Mouse (Mus musculus): ENCODE measurements around the gene Map3k10. TPM values are rescaled to one million over a fixed set of nuclear protein-coding genes. Genes with fewer than 3 reads are reported as not detected.
A peak's percentile ranks its signal among the peaks of the same experiment; 100 is the strongest.

Gene Map3k10
- polyA plus RNA-seq, 1 experiment: 39.4 TPM

DNA sequence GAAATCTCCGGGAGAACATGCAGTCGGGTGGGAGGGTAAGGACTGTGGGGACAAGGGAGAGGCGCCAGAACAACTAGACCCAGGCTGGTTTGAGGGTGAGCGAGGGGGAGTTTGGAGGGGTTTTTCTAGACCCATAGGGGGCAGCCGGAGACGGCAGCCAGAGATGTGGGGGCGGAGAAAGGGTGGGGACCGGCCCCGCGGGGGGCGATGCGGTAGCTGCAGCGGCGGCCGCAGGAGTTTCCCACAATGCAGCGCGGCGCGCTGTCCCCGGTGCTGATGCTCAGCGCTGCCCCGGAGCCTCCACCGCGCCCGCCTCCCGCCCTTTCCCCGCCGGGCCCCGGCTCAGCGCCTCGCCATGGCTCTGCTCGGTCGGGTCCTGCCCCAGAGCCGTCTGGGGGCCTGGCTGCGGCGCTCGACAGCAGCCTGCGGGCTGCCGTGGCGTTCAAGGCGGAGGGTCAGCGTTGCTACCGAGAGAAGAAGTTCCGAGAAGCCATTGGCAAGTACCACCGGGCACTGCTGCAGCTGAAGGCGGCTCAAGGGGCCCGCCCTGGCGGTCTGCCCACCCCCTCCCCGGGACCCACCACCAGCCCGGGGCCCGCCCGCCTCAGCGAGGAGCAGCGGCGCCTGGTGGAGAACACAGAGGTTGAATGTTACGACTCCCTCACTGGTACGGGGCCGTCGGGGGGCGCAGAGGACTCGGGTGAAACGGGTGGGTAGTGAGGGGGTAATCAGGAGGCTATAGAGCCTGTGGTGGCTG, 20.5 kb downstream of the Map3k10 start, which contains the start of gene Ttc9b:
Ttc9b (plus strand) TSS at position 235 of the 757 bp plus-strand sequence.
- no peaks in the 10 kb centered on the region for H3K36me3 ChIP-seq (ENCODE audit: control insufficient read depth, insufficient read depth)
- no peak within 1 kb of the TSS for H3K4me2 ChIP-seq (ENCODE audit: low read depth)
- no peaks in the 10 kb centered on the region for H3K79me2 ChIP-seq (ENCODE audit: control insufficient read depth, insufficient read depth)
- TF ChIP-seq CEBPB (IDR thresholded peaks at IDR 0.05; ENCODE audit: insufficient read depth, poor library complexity, severe bottlenecking) (no peak), POLR2AphosphoS2 (IDR thresholded peaks at IDR 0.05; ENCODE audit: insufficient read length, low read depth) (no peak), E2F4 (IDR thresholded peaks at IDR 0.05; ENCODE audit: insufficient read depth) (no peak), USF1 (IDR thresholded peaks at IDR 0.05; ENCODE audit: low read depth) (no peak), POLR2A (IDR thresholded peaks at IDR 0.05; ENCODE audit: insufficient read length, low read depth) (no peak), REST (IDR thresholded peaks at IDR 0.05; ENCODE audit: insufficient read depth, insufficient read length) (peak; percentile 86), TCF3 (IDR thresholded peaks at IDR 0.05; ENCODE audit: insufficient read length, low read depth) (no peak)
- no peak within 1 kb of the TSS for H3K4me3 ChIP-seq
- H3ac ChIP-seq (ENCODE audit: control insufficient read depth, insufficient read length): no peak within 1 kb of the TSS
- peaks cover 18% of the 10 kb centered on the region for H3K27me3 ChIP-seq (ENCODE audit: control insufficient read depth, insufficient read depth, insufficient read length)

DNA sequence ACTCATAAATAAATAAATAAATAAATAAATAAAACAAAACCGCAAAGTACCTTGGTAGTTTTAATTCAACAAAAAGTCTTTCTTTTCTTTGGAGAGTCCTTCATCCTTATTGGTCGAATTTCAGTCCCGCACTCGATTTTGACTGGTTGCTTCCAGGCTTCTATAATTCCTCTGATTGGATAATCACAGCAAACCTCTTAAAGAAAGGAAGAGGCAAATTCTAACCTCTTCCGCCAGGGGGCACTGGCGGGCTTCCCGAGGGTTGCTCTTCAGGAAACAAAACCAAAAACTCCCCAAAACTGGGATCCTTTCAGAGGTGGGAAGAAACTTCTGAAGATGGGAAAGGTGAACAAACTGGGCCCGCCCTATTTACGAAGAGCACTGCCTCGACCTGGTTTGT, 23.4 kb downstream of the Map3k10 start:
- Histone ChIP-seq H3K79me2 (ENCODE audit: control insufficient read depth, insufficient read depth) (no peaks in the 10 kb centered on the region), H3K36me3 (ENCODE audit: control insufficient read depth, insufficient read depth) (no peaks in the 10 kb centered on the region), H3K4me3 (no peak overlapping the region), H3K4me2 (ENCODE audit: low read depth) (peak overlapping the region; percentile 41), H3K27me3 (ENCODE audit: control insufficient read depth, insufficient read depth, insufficient read length) (peaks cover 18% of the 10 kb centered on the region), H3ac (ENCODE audit: control insufficient read depth, insufficient read length) (no peak overlapping the region)
- TF ChIP-seq MAX (IDR thresholded peaks at IDR 0.05; ENCODE audit: low read depth) (no peak), POLR2A (IDR thresholded peaks at IDR 0.05; ENCODE audit: insufficient read length, low read depth) (no peak), MYOG (IDR thresholded peaks at IDR 0.05; ENCODE audit: control insufficient read depth in 1 of 3, insufficient read depth in 1 of 3, insufficient read length in 2 of 3, low read depth in 2 of 3) (no peak), MYOD1 (IDR thresholded peaks at IDR 0.05; ENCODE audit: control insufficient read depth in 1 of 3, insufficient read length in 2 of 3, low read depth in 2 of 3) (no peak), CEBPB (IDR thresholded peaks at IDR 0.05; ENCODE audit: insufficient read depth, poor library complexity, severe bottlenecking) (no peak), SRF (IDR thresholded peaks at IDR 0.05; ENCODE audit: control insufficient read depth, insufficient read length, low read depth) (no peak), TCF12 (IDR thresholded peaks at IDR 0.05; ENCODE audit: insufficient read depth, poor library complexity, severe bottlenecking) (no peak), E2F4 (IDR thresholded peaks at IDR 0.05; ENCODE audit: insufficient read depth) (no peak), USF1 (IDR thresholded peaks at IDR 0.05; ENCODE audit: low read depth) (no peak), REST (IDR thresholded peaks at IDR 0.05; ENCODE audit: insufficient read depth, insufficient read length) (no peak), POLR2AphosphoS2 (IDR thresholded peaks at IDR 0.05; ENCODE audit: insufficient read length, low read depth) (no peak), TCF3 (IDR thresholded peaks at IDR 0.05; ENCODE audit: insufficient read length, low read depth) (no peak)

DNA sequence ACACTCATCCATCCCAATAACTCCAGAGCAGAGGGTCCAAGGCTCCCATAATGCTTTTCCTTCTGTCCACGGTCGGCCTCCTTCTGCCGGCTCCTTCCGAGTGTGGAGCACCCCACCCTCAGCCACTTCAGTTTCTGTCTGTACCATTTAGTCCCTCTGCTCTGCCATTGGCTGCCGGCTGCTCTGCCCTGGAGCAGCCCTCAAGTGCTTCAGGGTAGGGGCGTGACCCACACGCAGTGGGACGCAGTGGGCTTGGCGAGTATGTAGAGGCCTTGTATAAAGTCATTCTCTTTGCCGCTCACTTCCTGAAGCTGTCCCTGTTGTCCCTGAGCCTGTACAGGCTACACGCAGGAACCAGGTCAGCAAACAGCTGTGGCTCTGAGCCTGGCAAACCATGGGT, 24.7 kb downstream of the Map3k10 start:
- Histone ChIP-seq H3K27me3 (ENCODE audit: control insufficient read depth, insufficient read depth, insufficient read length) (peaks cover 18% of the 10 kb centered on the region), H3K36me3 (ENCODE audit: control insufficient read depth, insufficient read depth) (no peaks in the 10 kb centered on the region), H3K4me3 (no peak overlapping the region), H3ac (ENCODE audit: control insufficient read depth, insufficient read length) (no peak overlapping the region), H3K4me2 (ENCODE audit: low read depth) (no peak overlapping the region), H3K79me2 (ENCODE audit: control insufficient read depth, insufficient read depth) (no peaks in the 10 kb centered on the region)
- TF ChIP-seq REST (IDR thresholded peaks at IDR 0.05; ENCODE audit: insufficient read depth, insufficient read length) (no peak), MYOD1 (IDR thresholded peaks at IDR 0.05; ENCODE audit: control insufficient read depth in 1 of 3, insufficient read length in 2 of 3, low read depth in 2 of 3) (no peak), SRF (IDR thresholded peaks at IDR 0.05; ENCODE audit: control insufficient read depth, insufficient read length, low read depth) (no peak), USF1 (IDR thresholded peaks at IDR 0.05; ENCODE audit: low read depth) (no peak), E2F4 (IDR thresholded peaks at IDR 0.05; ENCODE audit: insufficient read depth) (no peak), MYOG (IDR thresholded peaks at IDR 0.05; ENCODE audit: control insufficient read depth in 1 of 3, insufficient read depth in 1 of 3, insufficient read length in 2 of 3, low read depth in 2 of 3) (no peak), CEBPB (IDR thresholded peaks at IDR 0.05; ENCODE audit: insufficient read depth, poor library complexity, severe bottlenecking) (no peak), POLR2A (IDR thresholded peaks at IDR 0.05; ENCODE audit: insufficient read length, low read depth) (no peak), TCF3 (IDR thresholded peaks at IDR 0.05; ENCODE audit: insufficient read length, low read depth) (no peak), MAX (IDR thresholded peaks at IDR 0.05; ENCODE audit: low read depth) (no peak)

DNA sequence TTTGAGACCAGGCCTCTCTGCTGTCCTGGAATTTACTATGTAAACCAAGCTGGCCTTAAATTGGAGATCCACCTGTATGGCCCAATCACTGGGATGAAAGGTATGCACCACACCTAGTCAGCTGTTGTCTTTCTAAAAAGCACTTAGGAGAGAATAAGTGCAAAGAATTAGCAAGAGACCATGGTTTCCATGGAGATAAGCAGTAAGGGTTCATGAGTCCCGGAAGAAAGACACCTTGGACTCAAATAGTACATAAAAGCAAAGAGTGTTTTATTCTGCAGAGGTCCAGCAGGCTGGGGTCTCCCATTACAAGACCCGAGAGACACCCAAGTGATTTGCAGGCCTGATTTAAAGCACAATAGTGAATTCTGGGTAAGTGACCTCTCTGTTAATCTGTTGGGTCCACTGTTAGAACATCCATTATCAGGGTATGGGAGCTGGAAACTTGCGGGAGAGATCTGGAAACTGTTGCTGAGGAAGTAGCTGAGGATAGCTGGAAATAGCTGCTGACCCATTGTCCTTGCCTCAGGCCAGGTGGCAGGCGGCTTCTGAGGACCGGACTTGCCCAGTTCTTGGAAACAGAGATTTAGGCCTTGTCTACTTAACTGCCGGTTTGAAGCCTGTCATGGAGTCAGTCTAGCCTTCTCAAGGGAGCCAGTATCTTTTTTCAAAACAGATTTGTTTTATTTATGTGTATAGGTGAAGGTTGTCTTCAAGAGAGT, 27.0 kb downstream of the Map3k10 start:
- TF ChIP-seq REST (IDR thresholded peaks at IDR 0.05; ENCODE audit: insufficient read depth, insufficient read length) (no peak), USF1 (IDR thresholded peaks at IDR 0.05; ENCODE audit: low read depth) (no peak), MYOD1 (IDR thresholded peaks at IDR 0.05; ENCODE audit: control insufficient read depth in 1 of 3, insufficient read length in 2 of 3, low read depth in 2 of 3) (no peak), POLR2A (IDR thresholded peaks at IDR 0.05; ENCODE audit: insufficient read length, low read depth) (no peak), CEBPB (IDR thresholded peaks at IDR 0.05; ENCODE audit: insufficient read depth, poor library complexity, severe bottlenecking) (no peak), TCF3 (IDR thresholded peaks at IDR 0.05; ENCODE audit: insufficient read length, low read depth) (no peak), MAX (IDR thresholded peaks at IDR 0.05; ENCODE audit: low read depth) (no peak), E2F4 (IDR thresholded peaks at IDR 0.05; ENCODE audit: insufficient read depth) (no peak), TCF12 (IDR thresholded peaks at IDR 0.05; ENCODE audit: insufficient read depth, poor library complexity, severe bottlenecking) (no peak), MYOG (IDR thresholded peaks at IDR 0.05; ENCODE audit: control insufficient read depth in 1 of 3, insufficient read depth in 1 of 3, insufficient read length in 2 of 3, low read depth in 2 of 3) (no peak), SRF (IDR thresholded peaks at IDR 0.05; ENCODE audit: control insufficient read depth, insufficient read length, low read depth) (no peak), POLR2AphosphoS2 (IDR thresholded peaks at IDR 0.05; ENCODE audit: insufficient read length, low read depth) (no peak)
- Histone ChIP-seq H3K79me2 (ENCODE audit: control insufficient read depth, insufficient read depth) (no peaks in the 10 kb centered on the region), H3K4me3 (no peak overlapping the region), H3K27me3 (ENCODE audit: control insufficient read depth, insufficient read depth, insufficient read length) (peaks cover 3% of the 10 kb centered on the region), H3K4me2 (ENCODE audit: low read depth) (no peak overlapping the region), H3ac (ENCODE audit: control insufficient read depth, insufficient read length) (no peak overlapping the region), H3K36me3 (ENCODE audit: control insufficient read depth, insufficient read depth) (no peaks in the 10 kb centered on the region)
